Mouse (Mus musculus) CH12.LX (cell line): Measurements from ENCODE around the gene Frat1.

Experiments used
- BHLHE40 ChIP-seq: IDR thresholded peaks from 2 replicates; pipeline ENCODE4 v1.6.1; 2011; ENCODE audit warnings: mild to moderate bottlenecking, low read depth, low read length, improper control_type of control experiment
- CHD2 ChIP-seq: IDR thresholded peaks from 2 replicates; pipeline ENCODE4 v1.6.1; 2011; ENCODE audit warnings: low read length, improper control_type of control experiment
- CTCF ChIP-seq, 2 experiments: IDR thresholded peaks in 1 of 2; conservative IDR thresholded peaks in 1 of 2; 2 replicates each; pipeline ENCODE4 v1.5.1; 2011 to 2012; ENCODE audit warnings: low read depth in 2 of 2, low read length in 2 of 2, improper control_type of control experiment in 1 of 2, inconsistent platforms in 1 of 2, mild to moderate bottlenecking in 1 of 2, moderate library complexity in 1 of 2
- ELF1 ChIP-seq: IDR thresholded peaks from 2 replicates; pipeline ENCODE4 v1.6.1; 2014; ENCODE audit warnings: low read depth, mild to moderate bottlenecking, inconsistent platforms, low read length, improper control_type of control experiment
- EP300 ChIP-seq: IDR thresholded peaks from 2 replicates; pipeline ENCODE4 v1.6.1; 2011; ENCODE audit warnings: low read length, improper control_type of control experiment
- GABPA ChIP-seq: IDR thresholded peaks from 2 replicates; pipeline ENCODE4 v1.6.1; 2012; ENCODE audit warnings: low read depth, low read length, improper control_type of control experiment, inconsistent platforms; ENCODE audit not compliant: insufficient replicate concordance
- IRF4 ChIP-seq: IDR thresholded peaks from 2 replicates; pipeline ENCODE4 v1.6.1; 2014; ENCODE audit warnings: low read depth, mild to moderate bottlenecking, inconsistent platforms, low read length, improper control_type of control experiment
- MAZ ChIP-seq: IDR thresholded peaks from 2 replicates; pipeline ENCODE4 v1.6.1; 2012; ENCODE audit warnings: low read depth, mild to moderate bottlenecking, inconsistent platforms, low read length, improper control_type of control experiment, moderate library complexity
- MEF2A ChIP-seq: IDR thresholded peaks from 2 replicates; pipeline ENCODE4 v1.6.1; 2014; ENCODE audit warnings: low read depth, mild to moderate bottlenecking, inconsistent platforms, low read length, improper control_type of control experiment, borderline replicate concordance
- NELFE ChIP-seq: IDR thresholded peaks from 2 replicates; pipeline ENCODE4 v1.6.1; 2011; ENCODE audit warnings: low read depth, low read length, improper control_type of control experiment
- POLR2A ChIP-seq: IDR thresholded peaks from 2 replicates; pipeline ENCODE4 v1.6.1; 2011; ENCODE audit warnings: low read depth, mild to moderate bottlenecking, improper control_type of control experiment, low read length
- POLR2AphosphoS2 ChIP-seq: IDR thresholded peaks from 2 replicates; pipeline ENCODE4 v1.6.1; 2011; ENCODE audit warnings: low read depth, low read length, improper control_type of control experiment

- TF ChIP-seq POLR2AphosphoS2 (no peak), CTCF (conservative IDR thresholded peaks at IDR 0.05 in 1 of 2, IDR thresholded peaks at IDR 0.05 in 1 of 2; ENCODE audit: low read depth in 2 of 2, low read length in 2 of 2) (no peak), EP300 (no peak), MEF2A (no peak), ELF1 (no peak), POLR2A (no peak), CHD2 (no peak), IRF4 (no peak), GABPA (no peak), BHLHE40 (no peak), MAZ (no peak), NELFE (no peak)
Measured at GRCm38 (mm10) chr19:41839685-41840084, 9.9 kb downstream of the Frat1 start.
